Mouse (Mus musculus): ENCODE data around the gene Slc26a3.

The Slc26a3 gene

DNA sequence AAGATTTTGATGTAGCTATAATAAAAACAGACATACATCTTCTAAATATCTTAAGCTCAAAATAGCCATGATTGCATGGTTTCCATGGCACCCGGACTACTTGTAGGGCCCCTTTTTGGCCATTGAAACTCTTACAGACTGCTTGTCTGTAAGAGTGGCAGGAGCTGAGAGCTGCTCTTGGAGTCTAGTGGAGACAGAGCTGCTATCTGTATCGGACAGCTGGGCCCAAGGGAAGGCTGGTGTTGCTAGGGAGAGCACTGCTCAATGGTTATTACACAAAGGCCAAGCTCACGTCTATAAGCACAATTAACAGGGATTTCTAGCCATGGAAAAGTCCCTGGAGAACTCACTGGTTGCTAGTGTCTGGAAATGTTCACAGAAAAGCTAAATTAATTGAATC is 130.7 kb downstream of the Slc26a3 start:
- DNase-seq: no peak

Data from right cerebral cortex, postnatal 4 days (tissue).